Mouse (Mus musculus) inflammation-experienced regulatory T-cells, adult 16 weeks (primary cell): ENCODE data around the gene Rpl39. TPM values are rescaled to one million over a fixed set of nuclear protein-coding genes. Genes with fewer than 3 reads are reported as not detected.

ENCODE experiments used
- polyA plus RNA-seq: library from polyadenylated mRNA; unstranded; fragments of 100-300 nt; shearing (Covaris generic); gene quantifications from one replicate; pipeline ENCODE4 v1.2.1, GENCODE M21; 2017

Gene Rpl39
- polyA plus RNA-seq: 452 TPM

GRCm38 (mm10) chrX:37084927-37085660, at the start of gene Rpl39:
Rpl39 (minus strand) TSS chrX:37085402.

GRCm38 (mm10) chrX:37126671-37127358, 41.6 kb upstream of the Rpl39 start, which contains the start of gene Nkap:
Nkap (plus strand) TSS chrX:37126795.

GRCm38 (mm10) chrX:37110193-37110880, 25.1 kb upstream of the Rpl39 start, which contains the start of gene Upf3b:
Upf3b (minus strand) TSS chrX:37110322.

GRCm38 (mm10) chrX:37048066-37048889, 36.9 kb downstream of the Rpl39 start, which contains the start of gene Sowahd:
Sowahd (plus strand) TSS chrX:37048845.

Other genes with a start within 250 kb of the Rpl39 start
- 119 TPM for gene Ube2a, start 211.5 kb downstream of the Rpl39 start, polyA plus RNA-seq
- gene C330007P06Rik, start 211.3 kb downstream of the Rpl39 start, polyA plus RNA-seq: 33.2 TPM
- 2.3 TPM for gene Nkrf, start 182.5 kb downstream of the Rpl39 start, polyA plus RNA-seq
- gene Sept6, start 93.6 kb downstream of the Rpl39 start, polyA plus RNA-seq: 154 TPM
- gene Sowahd, start 36.6 kb downstream of the Rpl39 start, polyA plus RNA-seq: not detected
- 24.7 TPM for gene Upf3b, start 24.9 kb upstream of the Rpl39 start, polyA plus RNA-seq
- gene Nkap, start 41.4 kb upstream of the Rpl39 start, polyA plus RNA-seq: 28.6 TPM
- 0.22 TPM for gene Akap14, start 83.4 kb upstream of the Rpl39 start, polyA plus RNA-seq
- gene Ndufa1, start 105.8 kb upstream of the Rpl39 start, polyA plus RNA-seq: 231 TPM
- 13.8 TPM for gene Rnf113a1, start 105.8 kb upstream of the Rpl39 start, polyA plus RNA-seq
- not detected for gene Gm9, start 125.6 kb upstream of the Rpl39 start, polyA plus RNA-seq
- gene Rhox1, start 136.9 kb upstream of the Rpl39 start, polyA plus RNA-seq: not detected
- not detected for gene Rhox2a, start 159.6 kb upstream of the Rpl39 start, polyA plus RNA-seq
- not detected for gene Rhox3a, start 164.5 kb upstream of the Rpl39 start, polyA plus RNA-seq
- 0.28 TPM for gene Rhox4a, start 179.9 kb upstream of the Rpl39 start, polyA plus RNA-seq